Mouse (Mus musculus) right cerebral cortex, postnatal 10 days (tissue): ENCODE measurements around the gene Srsf12.

Experiments
- DNase-seq, 2 experiments: peaks; one replicate each; pipeline ENCODE4 v3.0.0; 2021; ENCODE audit warnings: low spot score in 2 of 2

The Srsf12 gene

DNA sequence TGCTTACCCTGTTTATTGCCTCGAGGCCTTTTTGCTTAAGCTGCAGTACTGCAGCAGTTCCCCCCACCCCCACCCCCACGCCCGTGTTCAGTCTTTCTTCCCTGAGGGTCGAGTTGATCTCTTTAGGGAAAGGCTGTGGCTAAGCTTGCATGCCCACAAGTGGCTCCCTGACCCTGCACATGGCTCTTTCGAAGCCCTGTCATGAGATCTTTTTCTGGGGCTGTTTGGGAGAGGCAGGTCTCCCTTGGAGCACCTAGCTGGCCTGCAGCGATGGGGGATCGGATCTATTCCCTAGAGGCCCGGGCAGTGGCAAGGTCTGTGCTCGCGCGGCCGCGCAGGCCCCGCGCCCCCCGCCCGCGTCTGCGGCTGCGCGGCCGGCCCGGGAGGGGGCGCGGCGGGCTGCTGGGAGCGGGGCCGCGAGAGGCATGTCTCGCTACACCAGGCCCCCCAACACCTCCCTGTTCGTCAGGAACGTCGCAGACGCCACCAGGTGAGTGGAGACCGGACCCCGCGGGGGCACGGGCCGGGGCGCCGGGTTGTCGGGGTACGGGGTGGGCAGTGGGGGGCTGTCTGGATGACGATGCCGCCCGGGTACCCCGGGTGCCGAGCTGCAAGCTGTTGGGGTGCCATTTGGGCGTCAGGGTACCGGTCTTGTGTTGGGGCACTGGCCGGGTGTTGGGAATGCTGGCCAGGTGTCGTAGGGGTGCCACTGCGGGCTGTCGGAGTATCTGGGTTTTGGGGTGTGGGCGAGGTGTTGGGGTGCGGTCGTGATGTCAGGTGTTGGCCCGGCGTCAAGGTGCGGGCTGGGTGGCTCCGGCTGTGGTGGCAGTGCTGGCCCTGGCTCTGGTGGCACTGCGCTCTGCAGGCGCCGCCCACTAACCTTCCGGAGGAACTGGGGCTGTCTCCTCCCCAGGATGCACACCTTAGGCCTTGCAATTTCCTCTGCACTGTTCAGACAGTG, at the start of gene Srsf12:
Srsf12 (plus strand) TSS at position 111 of the 961 bp plus-strand sequence.
- peak; percentile 55 to 63 for DNase-seq

DNA sequence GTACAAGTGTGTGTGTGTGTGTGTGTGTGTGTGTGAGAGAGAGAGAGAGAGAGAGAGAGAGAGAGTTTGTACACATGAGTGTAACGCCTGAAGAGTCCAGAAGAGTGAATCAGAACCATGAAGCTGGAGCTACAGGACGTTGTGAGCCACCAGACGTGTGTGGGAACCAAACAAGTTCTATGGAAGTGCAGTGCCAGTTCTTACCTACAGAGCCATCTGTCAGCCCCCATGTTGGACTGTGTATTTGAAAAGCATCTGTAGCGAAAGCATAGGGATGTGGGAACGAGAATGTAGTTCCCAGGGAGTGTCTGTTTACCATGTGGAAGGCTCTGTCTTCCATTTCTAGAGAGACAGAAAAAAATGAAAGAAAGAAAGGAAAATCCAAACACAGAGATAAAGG, 25.3 kb upstream of the Srsf12 start:
- peak in 1 of 2 experiments; percentile 11 for DNase-seq

DNA sequence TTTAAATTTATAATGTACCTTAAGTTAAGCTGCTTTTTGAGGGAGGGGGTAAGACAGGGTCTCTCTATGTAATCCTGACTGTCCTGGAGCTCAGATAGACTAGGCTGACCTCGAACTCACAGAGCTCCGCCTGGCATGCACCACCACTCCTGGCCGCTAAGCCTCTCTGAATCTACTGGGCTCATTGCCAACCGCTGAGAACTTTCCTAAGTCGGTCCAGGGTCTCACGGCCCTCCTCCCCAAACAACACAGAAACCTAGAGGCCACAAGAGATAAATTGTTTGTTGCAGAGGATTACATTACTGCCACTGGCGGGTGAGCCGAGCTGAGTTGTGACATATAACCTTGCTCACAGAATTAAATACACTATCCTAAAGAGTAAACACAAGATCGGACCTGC, 20.6 kb upstream of the Srsf12 start:
- peak; percentile 57 to 59 for DNase-seq

DNA sequence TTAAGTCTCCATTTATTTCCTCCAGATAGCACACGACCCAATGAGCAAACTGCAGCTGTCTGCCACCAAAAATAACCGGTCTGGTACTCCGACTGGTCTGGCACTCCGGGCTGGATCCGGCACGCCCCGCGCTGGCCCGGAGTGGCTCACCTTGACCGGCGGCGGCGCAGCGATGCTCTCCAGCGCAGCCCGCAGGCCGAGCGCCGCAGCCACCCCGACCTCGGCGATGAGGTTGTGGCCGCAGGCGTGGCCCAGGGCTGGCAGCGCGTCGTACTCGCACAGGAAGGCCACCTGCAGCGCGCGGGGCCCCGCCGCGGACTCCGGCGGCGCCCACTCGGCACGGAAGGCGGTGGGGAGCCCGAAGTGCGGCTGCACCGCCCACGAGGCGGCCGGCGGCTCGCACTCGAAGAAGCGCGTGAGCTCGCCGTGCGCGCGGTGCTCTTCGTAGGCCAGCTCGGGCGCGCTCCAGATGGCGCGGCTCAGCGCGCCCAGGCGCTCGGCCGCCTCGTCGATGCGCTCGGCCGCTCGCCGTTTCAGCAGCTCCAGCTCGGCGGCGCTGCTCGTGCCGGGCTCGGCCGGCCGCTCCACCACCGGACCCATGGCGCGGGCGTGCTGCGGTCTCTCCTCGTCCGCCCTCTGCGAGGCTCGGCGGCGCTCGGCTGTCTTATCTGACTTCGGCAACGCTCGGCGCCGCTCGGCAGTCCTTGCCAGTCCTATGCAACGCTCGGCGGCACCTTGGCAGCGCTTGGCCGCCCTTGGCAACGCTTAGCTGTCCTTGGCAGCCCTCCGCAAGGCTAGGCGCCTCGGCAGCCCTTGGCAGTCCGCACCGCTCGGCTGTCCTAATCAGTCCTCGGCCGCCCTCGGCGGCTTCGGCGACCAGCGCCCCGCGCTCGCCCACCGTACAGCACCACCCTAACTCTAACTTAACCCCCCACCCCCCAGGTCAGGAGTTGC, 19.7 kb upstream of the Srsf12 start:
- DNase-seq, result peak; percentile 93 to 94

DNA sequence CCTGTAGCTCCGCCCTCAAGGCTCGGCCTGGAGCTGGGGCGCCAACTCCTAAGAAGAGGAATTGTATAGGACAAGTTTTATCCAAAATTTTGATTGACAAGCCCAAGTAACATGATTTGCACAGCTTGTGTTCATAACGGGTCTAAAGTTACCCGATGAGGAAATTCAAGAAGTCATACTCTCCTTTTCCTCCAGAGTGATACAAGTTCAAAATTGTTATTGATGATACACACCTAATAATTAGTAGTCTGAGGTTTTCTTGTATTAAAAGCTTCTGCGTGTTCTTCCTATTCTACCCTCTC, 19.1 kb upstream of the Srsf12 start, which contains the start of gene Pm20d2:
Pm20d2 (minus strand) TSS at position 3 of the 302 bp plus-strand sequence.
- no peak for DNase-seq

DNA sequence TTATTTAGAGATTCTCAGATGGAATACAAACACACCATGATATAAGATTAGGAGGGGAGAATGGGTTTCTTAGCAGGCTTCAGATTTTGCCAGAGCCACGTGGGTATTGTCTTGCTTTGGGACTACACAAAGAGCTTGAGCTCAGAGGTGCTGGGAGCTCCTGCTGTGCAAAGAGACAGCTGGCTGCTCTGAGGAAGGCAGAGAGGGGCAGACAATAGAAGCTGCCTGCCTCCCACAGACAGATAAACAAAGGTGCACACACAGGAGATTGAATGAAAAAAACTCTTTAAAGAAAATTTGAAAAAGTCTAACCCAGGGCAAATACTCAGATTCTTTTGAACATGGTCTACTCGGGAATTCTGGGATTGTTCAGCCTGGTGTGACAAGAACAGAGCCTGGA, 10.7 kb upstream of the Srsf12 start:
- DNase-seq, result no peak

DNA sequence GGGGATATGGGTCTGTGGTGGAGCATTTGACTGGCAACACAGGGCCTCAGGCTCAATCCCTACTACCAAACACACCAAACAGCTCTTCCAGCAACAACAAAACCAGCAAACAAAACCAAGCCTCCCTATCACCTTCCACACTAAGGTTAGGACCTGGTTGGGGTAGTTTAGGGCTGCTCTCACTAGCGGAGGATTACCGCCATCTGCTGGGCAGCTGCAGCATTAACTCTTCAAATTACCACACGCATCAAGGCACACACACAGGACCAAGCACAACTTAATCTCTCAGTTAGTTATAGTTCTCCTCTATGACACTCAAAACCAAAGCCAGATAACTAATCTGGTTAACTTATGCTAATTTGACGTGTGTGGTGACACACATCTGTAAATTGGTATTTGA, 4.1 kb upstream of the Srsf12 start:
- DNase-seq, result peak in 1 of 2 experiments; percentile 63

DNA sequence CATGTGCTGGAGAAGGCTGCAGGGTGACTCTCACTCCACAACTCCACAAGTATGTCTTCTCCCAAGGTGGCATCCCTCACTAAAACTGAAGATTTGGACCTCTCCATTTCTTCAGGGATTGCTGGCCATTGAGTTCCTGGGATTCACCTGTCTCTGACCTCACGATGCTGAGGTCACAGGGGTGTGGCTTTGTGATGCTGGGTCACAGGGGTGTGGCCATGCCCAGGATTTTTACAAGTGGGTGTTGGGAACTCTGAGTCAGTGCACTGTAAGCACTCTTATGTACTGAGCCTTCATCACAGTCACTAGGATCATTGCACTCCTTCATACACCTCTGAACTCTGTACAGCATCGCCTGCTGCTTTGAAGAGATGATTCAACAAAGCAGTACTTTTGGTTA, 1.2 kb upstream of the Srsf12 start:
- no peak for DNase-seq

DNA sequence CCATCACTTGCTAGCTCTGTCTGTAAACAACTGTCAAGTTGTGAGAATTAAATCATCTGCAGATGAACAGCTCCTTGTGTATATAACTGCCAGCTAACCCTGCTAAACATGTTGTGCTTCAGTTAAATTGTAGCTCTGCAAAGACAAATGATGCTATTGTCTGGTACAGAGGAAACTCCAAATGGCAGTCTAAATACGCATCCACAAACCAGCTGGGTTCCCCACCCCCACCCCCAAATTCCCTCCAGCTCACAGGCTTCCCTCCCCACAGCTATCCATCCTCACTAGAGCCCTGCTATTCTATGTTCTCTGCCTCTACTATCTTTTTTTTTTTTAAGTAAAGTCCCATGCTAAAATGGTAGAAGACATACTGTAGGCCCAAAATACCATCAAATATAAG, 13.1 kb downstream of the Srsf12 start:
- DNase-seq, result no peak

DNA sequence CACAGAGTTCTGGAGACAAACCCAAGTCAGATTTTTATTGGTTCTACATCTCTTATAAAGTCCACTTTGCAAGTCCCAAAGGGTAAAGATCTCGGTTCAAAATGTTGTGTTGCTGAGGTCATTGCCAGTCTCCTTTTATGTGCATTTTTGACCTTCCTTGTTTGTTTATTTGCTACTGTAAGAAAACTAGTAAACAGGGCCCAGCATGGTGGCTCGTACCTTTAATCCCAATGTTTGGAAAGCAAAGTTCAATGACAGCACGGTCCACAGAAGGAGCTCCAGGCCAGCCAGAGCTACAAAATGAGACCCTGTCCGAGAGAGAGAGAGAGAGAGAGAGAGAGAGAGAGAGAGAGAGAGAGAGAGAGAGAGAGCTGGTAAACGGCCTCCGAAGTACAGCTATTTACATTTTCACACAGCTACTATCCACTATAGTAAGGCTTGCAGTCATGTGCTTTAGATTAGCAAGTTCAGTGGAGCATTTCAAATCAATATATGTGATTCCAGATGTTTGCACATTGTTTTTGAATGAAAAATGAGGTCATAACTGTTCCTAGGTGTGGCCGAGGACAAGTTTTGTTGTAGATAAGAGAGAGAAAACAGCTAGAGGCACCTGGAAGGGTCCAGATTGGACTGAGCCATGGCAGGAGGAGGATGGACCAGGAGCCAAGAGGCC, 15.3 kb downstream of the Srsf12 start:
- no peak for DNase-seq

DNA sequence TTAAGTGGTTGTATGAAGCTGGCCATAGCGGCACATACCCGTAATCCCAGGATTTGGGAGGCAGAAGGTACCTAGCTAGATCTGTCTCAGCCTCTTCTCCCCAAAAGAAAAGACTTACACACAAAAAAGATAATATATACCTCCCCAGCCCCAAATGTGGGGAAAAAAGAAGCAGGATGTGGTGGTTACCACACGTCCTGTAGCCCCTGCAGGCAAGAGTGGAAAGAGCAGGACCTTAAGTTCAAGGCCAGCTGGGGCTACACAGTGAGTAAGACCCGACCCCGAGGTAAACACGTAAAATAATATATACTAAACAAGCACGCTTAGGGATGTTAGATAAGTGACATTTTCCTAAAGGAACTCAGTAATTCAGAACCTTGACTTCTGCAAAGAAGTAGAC, 18.4 kb downstream of the Srsf12 start:
- no peak for DNase-seq

DNA sequence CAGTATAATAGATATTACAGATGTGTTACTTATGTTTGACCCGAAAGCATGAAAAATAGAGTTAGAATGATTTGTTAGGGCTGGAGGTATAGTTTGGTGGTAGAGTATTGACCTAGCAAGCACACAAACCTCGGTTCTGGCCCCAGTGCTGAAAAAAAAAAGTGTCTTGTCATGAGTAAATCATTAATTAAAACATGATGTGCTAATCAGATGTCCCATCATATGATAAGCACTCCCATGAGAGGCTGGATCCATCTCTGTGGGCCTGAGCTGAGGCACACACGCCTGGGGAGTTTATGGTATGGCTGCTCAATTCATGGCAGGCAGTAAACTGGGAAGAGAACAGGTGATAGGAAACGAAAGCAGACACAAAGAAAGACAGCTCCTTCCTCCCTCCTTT, 20.8 kb downstream of the Srsf12 start:
- no peak for DNase-seq

DNA sequence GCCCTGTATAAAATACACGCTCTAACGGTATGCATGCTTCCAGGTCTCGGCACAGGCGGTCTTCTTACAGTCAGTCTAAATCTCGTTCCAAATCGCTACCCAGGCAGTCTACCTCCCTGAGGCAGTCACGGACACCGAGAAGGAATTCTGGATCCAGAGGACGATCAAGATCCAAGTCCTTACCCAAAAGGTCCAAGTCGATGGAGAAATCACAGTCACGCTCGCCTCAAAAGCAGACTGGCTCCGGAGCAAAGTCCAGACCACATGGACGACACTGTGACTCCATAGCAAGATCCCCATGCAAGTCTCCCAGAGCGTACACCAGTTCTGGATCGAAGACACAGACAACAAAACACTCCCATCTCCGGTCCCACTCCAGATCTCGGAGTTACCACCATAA, 22.1 kb downstream of the Srsf12 start:
- DNase-seq, result no peak

DNA sequence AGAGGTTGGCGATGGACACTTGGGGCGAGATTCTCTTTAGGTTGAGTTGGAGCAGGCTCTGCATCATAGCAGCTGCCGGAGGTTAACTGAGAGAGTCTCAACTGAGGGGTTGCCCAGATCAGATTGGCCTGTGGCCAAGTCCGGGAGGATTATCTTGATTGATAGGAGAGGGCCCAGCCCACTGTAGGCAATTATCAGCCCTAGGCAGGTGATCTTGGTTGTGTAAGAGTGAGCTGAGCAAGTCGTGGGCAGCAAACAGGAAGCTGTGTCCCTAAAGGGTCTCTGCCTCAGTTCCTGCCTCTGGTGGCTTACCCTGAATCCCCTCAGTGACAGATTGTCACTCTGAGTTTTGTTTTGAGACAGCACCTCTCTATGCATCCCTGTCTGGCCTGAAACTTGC, 33.7 kb downstream of the Srsf12 start:
- DNase-seq, result no peak

DNA sequence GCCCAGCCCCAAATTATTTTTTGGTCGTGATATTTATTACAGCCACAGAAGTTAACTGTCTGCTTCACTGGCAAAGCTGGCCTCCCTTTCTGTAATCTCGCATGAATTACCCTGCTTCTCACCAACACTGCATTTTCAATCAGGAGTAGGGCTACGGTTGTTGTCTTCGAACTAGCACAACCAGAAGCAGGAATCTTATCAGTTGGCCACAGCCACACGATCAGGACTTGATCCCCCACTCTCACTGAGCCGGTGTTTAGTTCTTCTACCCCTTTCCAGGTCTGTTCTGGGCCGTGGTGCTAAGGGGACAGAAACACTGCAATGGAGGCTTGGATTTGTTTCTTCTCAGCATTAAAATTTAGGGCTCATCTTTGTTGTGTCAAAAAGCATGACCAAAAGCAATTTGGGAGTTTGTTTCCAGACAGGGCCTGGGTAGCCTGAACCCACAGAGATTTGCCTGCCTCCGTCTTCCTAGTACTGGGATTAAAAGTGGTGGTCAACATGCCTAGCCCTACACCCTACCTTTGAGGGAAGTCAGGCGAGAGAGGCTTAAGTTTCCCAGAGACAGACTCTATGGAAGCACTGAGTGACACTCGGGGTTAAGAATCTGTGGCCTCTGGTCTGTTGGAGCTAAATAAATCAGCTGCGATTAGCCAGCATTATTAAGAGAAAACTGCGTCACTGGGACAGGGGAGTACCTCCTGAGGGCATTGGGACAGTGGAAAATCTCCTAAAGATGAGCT, 34.4 kb downstream of the Srsf12 start:
- no peak for DNase-seq

DNA sequence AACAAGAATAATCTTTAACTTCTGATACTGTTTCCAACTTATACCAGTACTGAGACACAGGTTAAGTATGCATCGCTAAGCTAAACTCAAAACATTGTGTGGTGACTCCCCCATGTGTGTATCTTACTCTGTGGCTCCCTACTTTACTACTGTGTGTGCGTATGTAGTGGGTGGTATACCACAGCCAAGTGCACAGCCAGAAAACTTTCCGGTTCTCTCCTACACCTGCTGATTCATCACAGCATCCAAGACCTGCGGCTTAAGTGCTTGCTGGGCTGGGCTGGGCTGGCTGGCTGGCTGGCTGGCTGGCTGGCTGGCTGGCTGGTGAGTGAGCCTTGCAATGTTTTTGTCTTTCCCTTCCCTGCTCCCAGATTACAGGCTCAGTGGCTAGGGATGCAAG, 35.1 kb downstream of the Srsf12 start:
- no peak for DNase-seq

DNA sequence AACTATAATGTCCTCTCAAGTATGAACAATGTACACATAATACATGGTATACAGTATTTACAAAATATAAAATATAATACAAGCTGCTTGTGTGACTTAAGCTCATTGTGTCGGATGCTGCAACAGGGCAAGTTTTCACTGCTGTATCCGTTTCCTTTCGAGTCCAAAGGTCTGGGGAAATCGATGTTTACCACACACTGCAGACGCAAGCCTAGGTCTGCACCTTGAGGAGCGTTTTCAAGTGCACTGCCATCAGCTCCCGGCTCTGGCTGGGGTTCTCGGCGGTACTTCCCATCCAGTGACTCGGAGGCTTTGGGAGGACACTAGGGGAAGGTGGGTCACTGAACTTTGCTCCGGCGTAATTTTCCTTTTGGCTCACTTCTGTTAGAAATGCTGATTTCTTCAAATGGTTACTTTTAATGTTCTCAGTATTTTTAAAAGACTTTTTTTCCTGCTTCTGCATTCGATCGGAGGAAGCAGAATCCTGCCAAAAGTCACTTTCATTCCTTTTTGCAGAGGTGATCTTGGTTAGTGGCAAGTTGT, 37.1 kb downstream of the Srsf12 start:
- DNase-seq, result no peak

DNA sequence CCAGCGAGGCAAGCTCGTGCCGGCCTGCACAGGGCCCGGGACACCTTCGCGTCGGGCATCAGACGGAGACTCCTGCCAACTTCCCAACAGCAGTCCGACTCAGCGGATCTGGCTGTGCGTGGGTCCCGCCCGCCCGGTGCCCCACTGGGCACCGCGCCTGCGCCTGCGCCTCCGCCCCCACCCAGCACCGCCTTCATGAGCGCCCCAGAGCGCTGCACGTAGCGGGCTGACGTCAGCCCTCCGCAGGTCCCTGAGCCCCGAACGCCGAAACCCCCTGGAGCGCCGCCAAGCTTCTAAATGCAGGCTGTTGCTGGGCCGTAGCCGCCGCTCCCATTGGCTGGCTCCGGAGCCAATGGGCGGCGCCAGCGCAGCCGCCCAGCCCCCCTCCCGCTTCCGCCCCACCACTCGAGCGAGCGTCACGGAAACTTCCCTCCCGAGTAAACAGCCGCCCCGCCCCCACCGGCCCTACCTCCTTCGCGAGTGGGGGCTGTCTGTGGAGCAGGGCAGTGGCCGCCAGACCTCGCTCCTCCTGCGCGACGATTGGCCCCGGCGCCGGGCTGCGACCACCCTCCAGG, 38.8 kb downstream of the Srsf12 start:
- DNase-seq, result peak; percentile 100

DNA sequence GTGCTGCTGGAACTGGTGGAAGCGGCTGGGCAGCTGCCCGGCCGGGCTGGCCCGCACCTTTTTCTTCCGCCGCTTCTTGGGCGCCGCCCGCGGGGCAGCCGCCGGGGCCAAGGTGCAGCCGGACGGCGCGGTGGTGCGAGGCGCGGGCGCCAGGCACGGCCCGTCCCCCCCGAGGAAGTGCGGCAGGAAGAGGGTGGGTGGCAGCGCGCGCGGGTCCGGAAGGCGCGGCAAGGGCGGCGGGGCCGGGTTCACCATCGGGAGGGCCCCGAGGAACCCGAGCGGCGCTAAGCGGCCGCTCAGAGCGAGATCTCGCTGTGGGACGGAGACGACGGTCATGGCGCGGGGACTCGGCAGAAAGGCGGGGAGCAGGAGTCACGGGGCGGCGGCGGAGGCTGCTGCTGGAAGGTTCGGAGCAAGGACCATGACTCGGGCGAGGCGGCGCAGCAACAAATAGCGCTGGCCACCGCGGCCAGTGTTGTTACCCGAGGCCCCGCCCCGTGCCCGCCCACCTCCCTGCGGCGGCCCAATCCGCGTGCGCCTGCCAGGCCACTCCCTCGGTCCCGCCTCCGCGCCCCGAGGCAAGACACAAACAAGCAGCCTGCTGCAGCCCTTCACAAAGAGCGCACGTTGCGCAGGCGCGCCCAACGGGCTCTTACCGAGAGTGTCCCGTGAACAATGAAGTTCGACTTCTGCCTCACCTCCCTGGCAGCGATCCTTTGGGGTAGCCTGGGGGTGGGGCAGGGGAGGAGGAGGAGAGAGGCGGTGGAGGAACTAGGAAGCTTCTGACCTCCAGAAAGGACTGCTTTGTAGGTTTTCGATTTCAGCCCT, 39.5 kb downstream of the Srsf12 start:
- DNase-seq, result peak; percentile 98 to 99

DNA sequence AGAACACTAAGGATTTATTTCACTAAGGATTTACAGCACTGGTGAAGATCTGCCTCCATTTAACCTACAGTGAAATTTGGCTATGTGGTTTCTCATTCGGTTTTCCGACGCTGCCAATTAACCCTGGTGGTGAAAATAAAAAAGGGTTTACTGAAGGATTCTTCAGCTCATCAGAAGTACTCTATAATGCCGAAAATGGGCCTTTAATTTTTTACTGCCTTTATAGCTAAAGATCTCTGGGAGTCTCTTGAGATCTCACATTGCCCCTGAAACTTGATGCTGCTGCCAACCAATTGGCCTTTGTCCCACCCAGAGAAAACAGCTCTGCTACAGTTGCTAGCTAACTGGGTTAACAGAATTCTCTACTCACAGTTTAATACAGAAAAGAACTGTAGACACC, 40.1 kb downstream of the Srsf12 start:
- no peak for DNase-seq
